Mouse (Mus musculus) erythroblast, embryonic 14.5 days (primary cell): Measurements from ENCODE around the gene Ucma.

Source experiments
- GATA1 ChIP-seq: IDR thresholded peaks from 2 replicates; pipeline ENCODE4 v1.6.1; 2012; ENCODE audit warnings: low read length, inconsistent platforms, mixed read lengths
- TAL1 ChIP-seq: IDR thresholded peaks from 3 replicates; pipeline ENCODE4 v1.6.1; 2012; ENCODE audit warnings: low read length, inconsistent platforms, mixed read lengths

DNA sequence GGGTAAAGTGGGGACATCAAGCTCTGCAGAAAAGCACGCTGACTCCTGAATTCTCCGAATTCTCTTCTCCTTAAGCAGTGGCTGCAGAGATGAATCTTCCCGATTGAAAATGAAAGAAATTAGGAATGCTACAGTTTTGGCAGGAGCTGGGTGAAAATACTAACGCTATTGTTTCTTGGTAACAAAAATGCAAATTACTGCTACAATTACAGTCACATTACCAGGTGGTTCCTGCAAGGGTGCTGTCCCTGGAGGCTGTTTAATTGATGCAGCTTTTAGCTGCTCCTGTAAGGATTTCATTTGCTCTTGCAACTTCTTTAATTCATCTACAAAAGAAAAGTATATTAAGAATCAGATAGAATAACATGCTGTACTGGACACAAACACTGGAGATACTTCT is 31.2 kb downstream of the Ucma start:
- no peak for TF ChIP-seq GATA1
- TF ChIP-seq TAL1, result no peak
